Mouse (Mus musculus): ENCODE results near the gene Sclt1. TPM values are rescaled to one million over a fixed set of nuclear protein-coding genes. Genes with fewer than 3 reads are reported as not detected.
A peak's percentile ranks its signal among the peaks of the same experiment; 100 is the strongest.

Sclt1 gene
- polyA plus RNA-seq, 1 experiment, result 12.9 TPM

DNA sequence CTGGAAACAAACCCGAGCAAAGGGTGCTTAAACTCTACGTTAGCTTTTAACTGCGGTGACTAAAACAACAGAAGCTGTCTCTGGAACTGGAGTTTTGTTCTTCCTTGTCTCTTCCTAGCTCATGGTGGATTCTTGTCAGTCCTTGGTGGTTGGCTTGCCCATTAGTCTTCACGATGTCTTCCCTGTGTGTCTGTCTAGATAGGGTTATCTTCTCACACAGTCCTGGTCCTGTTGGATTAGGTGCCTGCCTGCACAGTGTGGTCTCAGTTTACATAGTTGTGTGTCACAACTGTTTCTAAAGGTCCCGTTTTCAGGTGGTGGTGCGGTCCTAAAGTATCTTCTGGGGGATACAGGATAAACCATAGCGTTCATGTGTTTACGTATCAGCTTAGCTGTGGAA lies 145.3 kb downstream of the Sclt1 start:
- no peak overlapping the region for H3K4me3 ChIP-seq (replicated peaks; ENCODE audit: insufficient read depth, low read depth, low read length)
- no peak for TF ChIP-seq POLR2A (IDR thresholded peaks at IDR 0.05; ENCODE audit: borderline replicate concordance, insufficient read depth, low read length)
- no peak for TF ChIP-seq CTCF (IDR thresholded peaks at IDR 0.05; ENCODE audit: borderline replicate concordance, insufficient read depth, low read depth, low read length)
- no peaks in the 10 kb centered on the region for H3K27me3 ChIP-seq (ENCODE audit: control insufficient read depth, insufficient read depth, low read length)
- WGBS, result 97% methylated on average over 8 of the region's 8 CpGs
- no peak overlapping the region for H3K27ac ChIP-seq (ENCODE audit: insufficient read depth, low read length)
- no peak for DNase-seq
- H3K4me1 ChIP-seq (ENCODE audit: control insufficient read depth, insufficient read depth, low read length), result peaks cover 13% of the 10 kb centered on the region

DNA sequence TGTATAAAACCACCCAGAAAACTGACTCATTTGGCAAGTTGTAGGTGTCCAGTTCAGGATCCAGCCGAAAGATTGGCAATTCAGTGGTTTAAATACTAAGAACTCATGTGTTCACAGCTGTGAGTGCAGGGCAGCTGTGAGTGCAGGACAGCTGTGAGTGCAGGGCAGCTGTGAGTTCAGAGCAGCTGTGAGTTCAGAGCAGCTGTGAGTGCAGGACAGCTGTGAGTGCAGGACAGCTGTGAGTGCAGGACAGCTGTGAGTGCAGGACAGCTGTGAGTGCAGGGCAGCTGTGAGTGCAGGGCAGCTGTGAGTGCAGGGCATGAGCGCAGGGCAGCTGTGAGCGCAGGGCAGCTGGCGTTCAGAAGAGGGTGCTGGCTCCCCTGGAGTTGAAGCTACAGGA lies 147.3 kb downstream of the Sclt1 start:
- no peak overlapping the region for H3K27ac ChIP-seq (ENCODE audit: insufficient read depth, low read length)
- H3K27me3 ChIP-seq (ENCODE audit: control insufficient read depth, insufficient read depth, low read length), result no peaks in the 10 kb centered on the region
- DNase-seq, result no peak
- TF ChIP-seq POLR2A (IDR thresholded peaks at IDR 0.05; ENCODE audit: borderline replicate concordance, insufficient read depth, low read length) (no peak), CTCF (IDR thresholded peaks at IDR 0.05; ENCODE audit: borderline replicate concordance, insufficient read depth, low read depth, low read length) (no peak)
- peaks cover 13% of the 10 kb centered on the region; the same call in 1 of the 2 replicates for H3K4me1 ChIP-seq (ENCODE audit: control insufficient read depth, insufficient read depth, low read length)
- WGBS, result 96% methylated on average over 4 of the region's 4 CpGs
- no peak overlapping the region for H3K4me3 ChIP-seq (replicated peaks; ENCODE audit: insufficient read depth, low read depth, low read length)

GRCm38 (mm10) chr3:41594097-41594879 lies 148.0 kb downstream of the Sclt1 start:
- peaks cover 15% of the 10 kb centered on the region; the same call in 1 of the 2 replicates for H3K4me1 ChIP-seq (ENCODE audit: control insufficient read depth, insufficient read depth, low read length)
- no peak overlapping the region for H3K4me3 ChIP-seq (replicated peaks; ENCODE audit: insufficient read depth, low read depth, low read length)
- no peak for DNase-seq
- H3K27me3 ChIP-seq (ENCODE audit: control insufficient read depth, insufficient read depth, low read length), result no peaks in the 10 kb centered on the region
- 85% methylated on average over 9 of the region's 9 CpGs for WGBS
- no peak overlapping the region for H3K27ac ChIP-seq (ENCODE audit: insufficient read depth, low read length)
- TF ChIP-seq POLR2A (IDR thresholded peaks at IDR 0.05; ENCODE audit: borderline replicate concordance, insufficient read depth, low read length), result no peak
- no peak for TF ChIP-seq CTCF (IDR thresholded peaks at IDR 0.05; ENCODE audit: borderline replicate concordance, insufficient read depth, low read depth, low read length)

GRCm38 (mm10) chr3:41592805-41593204 lies 149.5 kb downstream of the Sclt1 start:
- Histone ChIP-seq H3K27me3 (ENCODE audit: control insufficient read depth, insufficient read depth, low read length) (no peaks in the 10 kb centered on the region), H3K4me3 (replicated peaks; ENCODE audit: insufficient read depth, low read depth, low read length) (no peak overlapping the region), H3K27ac (ENCODE audit: insufficient read depth, low read length) (no peak overlapping the region), H3K4me1 (ENCODE audit: control insufficient read depth, insufficient read depth, low read length) (peaks cover 18% of the 10 kb centered on the region; the same call in 1 of the 2 replicates)
- DNase-seq, result peak; percentile 29 to 58
- WGBS, result 33% methylated on average over 7 of the region's 7 CpGs
- TF ChIP-seq POLR2A (IDR thresholded peaks at IDR 0.05; ENCODE audit: borderline replicate concordance, insufficient read depth, low read length) (no peak), CTCF (IDR thresholded peaks at IDR 0.05; ENCODE audit: borderline replicate concordance, insufficient read depth, low read depth, low read length) (no peak)

GRCm38 (mm10) chr3:41591651-41592170 lies 150.6 kb downstream of the Sclt1 start:
- no peak for TF ChIP-seq CTCF (IDR thresholded peaks at IDR 0.05; ENCODE audit: borderline replicate concordance, insufficient read depth, low read depth, low read length)
- no peak for TF ChIP-seq POLR2A (IDR thresholded peaks at IDR 0.05; ENCODE audit: borderline replicate concordance, insufficient read depth, low read length)
- Histone ChIP-seq H3K4me1 (ENCODE audit: control insufficient read depth, insufficient read depth, low read length) (peaks cover 23% of the 10 kb centered on the region), H3K4me3 (replicated peaks; ENCODE audit: insufficient read depth, low read depth, low read length) (no peak overlapping the region), H3K27me3 (ENCODE audit: control insufficient read depth, insufficient read depth, low read length) (no peaks in the 10 kb centered on the region), H3K27ac (ENCODE audit: insufficient read depth, low read length) (no peak overlapping the region)
- no peak for DNase-seq
- 97% methylated on average over 14 of the region's 14 CpGs for WGBS

- H3K27ac ChIP-seq (ENCODE audit: insufficient read depth, low read length), result no peak overlapping the region
- 75% methylated on average over 20 of the region's 20 CpGs for WGBS
- DNase-seq, result no peak
- no peak overlapping the region for H3K4me3 ChIP-seq (replicated peaks; ENCODE audit: insufficient read depth, low read depth, low read length)
- TF ChIP-seq CTCF (IDR thresholded peaks at IDR 0.05; ENCODE audit: borderline replicate concordance, insufficient read depth, low read depth, low read length) (0 out of 2 replicates have a peak, but pooled peaks have one; percentile 13), POLR2A (IDR thresholded peaks at IDR 0.05; ENCODE audit: borderline replicate concordance, insufficient read depth, low read length) (no peak)
- no peaks in the 10 kb centered on the region for H3K27me3 ChIP-seq (ENCODE audit: control insufficient read depth, insufficient read depth, low read length)
- peaks cover 23% of the 10 kb centered on the region for H3K4me1 ChIP-seq (ENCODE audit: control insufficient read depth, insufficient read depth, low read length)
Measured at GRCm38 (mm10) chr3:41590695-41591559, 151.4 kb downstream of the Sclt1 start.

GRCm38 (mm10) chr3:41589988-41590387 lies 152.3 kb downstream of the Sclt1 start:
- Histone ChIP-seq H3K4me1 (ENCODE audit: control insufficient read depth, insufficient read depth, low read length) (peaks cover 23% of the 10 kb centered on the region), H3K27ac (ENCODE audit: insufficient read depth, low read length) (no peak overlapping the region), H3K4me3 (replicated peaks; ENCODE audit: insufficient read depth, low read depth, low read length) (no peak overlapping the region), H3K27me3 (ENCODE audit: control insufficient read depth, insufficient read depth, low read length) (no peaks in the 10 kb centered on the region)
- whole genome bisulfite sequencing, result 90% methylated on average over 4 of the region's 4 CpGs
- TF ChIP-seq POLR2A (IDR thresholded peaks at IDR 0.05; ENCODE audit: borderline replicate concordance, insufficient read depth, low read length) (no peak), CTCF (IDR thresholded peaks at IDR 0.05; ENCODE audit: borderline replicate concordance, insufficient read depth, low read depth, low read length) (no peak)
- DNase-seq, result no peak

Measured in cerebellum, adult 2 months (tissue).